Mouse (Mus musculus) gastrocnemius, postnatal 4 days (tissue): ENCODE measurements around the gene Raet1e. TPM values are rescaled to one million over a fixed set of nuclear protein-coding genes. Genes with fewer than 3 reads are reported as not detected.
"Not testable (repeated sequence)": the region's sequence is repeated elsewhere in the genome, so short reads cannot be mapped to it uniquely, and the experiment has no call there.

Experiments
- DNase-seq, 2 experiments: peaks; one replicate each; pipeline ENCODE4 v3.0.0; 2021 to 2022; ENCODE audit warnings: low spot score in 2 of 2, mixed read lengths in 2 of 2
- total RNA-seq, 2 experiments: library from RNA; stranded (reverse); gene quantifications; 2 replicates each; pipeline ENCODE4 v1.2.3; 2021

Gene Raet1e
- total RNA-seq, 2 experiments from 2014 or later: 1.6 to 1.8 TPM

DNA sequence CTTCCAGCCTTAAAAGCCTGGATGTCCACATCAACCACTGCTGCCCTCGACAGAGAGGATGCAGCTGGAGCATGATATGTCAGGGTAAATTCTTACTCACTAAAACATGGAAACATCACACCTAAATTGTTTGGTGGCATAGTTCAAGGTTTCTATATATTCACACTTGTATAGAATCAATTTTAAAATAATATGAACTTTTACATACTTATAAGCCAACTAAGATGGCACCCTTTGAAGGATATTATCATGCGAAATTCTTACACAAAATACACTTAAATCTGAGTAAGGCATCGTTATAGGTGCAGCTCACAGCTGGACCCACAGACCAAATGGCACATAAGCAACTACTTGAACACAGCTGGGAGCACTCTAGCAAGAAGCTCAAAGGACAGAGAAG lies 201.9 kb downstream of the Raet1e start, which contains the start of gene Raet1d:
Gene Raet1d, plus strand, starts transcription at position 301 of the 400 bp plus-strand sequence.
- DNase-seq: not testable (repeated sequence)

DNA sequence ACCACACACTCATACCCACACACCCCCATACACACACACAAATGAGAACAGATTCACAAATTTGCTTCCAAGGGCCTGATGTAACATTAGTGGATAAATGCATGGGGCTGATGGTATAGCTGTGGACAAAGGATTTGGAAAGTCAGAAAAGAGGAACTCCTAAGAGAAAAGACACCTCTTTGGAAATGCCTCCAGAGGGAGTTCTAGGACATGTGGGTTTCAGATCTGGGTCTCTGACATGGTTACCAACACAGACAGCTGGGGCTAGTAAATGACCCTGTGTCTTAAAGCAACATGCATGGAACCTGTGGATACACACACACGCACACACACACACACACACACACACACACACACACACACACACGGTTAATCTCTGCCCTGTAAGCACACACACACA lies 202.6 kb downstream of the Raet1e start:
- DNase-seq: not testable (repeated sequence)

DNA sequence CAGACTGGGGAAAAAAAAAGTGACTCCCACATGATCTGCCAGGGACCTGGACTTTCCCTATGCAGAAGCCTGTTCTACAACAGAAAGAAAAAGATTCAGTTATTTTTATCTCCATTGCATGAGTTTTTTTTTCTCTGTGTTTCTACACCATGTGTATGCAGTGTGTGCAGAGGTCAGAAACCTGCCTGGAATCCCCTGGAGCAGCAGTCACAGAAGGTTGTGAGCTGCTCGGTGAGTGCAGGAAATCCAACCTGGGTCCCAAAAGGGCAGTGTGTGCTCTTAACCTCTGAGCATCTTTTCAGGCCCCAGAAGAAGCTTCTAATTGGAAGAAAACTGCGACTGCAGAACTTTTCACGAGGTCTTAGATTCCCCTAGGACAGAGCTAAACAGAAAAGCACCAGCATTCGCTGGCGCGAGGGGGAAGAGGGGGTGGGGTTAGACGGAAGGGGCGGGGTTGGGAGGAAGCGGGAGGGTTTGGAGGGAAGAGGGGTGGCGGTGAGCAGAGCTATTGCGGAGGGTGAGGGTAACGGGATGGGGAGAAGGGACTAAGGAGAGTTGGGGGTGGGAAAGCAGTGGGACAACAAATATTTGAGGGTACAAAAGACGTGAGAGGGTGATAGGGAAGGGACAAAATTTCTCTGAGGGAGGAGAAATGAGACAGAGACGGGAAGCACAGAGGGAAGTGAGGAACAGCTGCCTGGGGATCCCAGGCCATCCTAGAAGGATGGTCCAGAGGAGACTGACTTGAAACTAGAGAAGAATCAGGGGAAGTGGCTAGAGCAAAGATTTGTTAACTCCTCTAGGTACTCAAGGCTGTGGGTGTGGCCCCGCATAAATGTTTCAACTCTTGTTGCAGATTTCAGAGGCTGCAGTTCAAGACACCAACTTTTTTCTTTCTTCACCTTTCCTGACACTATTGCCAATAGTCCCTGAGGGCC lies 203.3 kb downstream of the Raet1e start:
- DNase-seq: not testable (repeated sequence)

DNA sequence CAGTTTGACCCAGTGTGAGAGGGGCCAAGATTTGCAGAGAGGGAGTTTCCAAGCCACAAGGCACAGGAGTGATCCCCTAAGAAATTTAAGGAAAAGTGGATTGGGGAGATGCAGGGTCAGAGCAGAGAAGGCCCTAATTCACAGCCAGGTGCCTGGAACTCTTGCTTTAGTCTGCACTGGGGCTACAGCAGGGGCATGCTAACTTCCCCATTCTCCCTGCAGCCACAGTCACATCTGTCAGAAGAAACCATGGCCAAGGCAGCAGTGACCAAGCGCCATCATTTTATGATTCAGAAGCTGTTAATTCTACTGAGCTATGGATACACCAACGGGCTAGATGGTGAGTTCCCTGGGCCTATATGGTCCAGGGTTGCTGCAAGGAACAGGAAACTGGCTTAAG lies 204.1 kb downstream of the Raet1e start:
- DNase-seq: not testable (repeated sequence)

DNA sequence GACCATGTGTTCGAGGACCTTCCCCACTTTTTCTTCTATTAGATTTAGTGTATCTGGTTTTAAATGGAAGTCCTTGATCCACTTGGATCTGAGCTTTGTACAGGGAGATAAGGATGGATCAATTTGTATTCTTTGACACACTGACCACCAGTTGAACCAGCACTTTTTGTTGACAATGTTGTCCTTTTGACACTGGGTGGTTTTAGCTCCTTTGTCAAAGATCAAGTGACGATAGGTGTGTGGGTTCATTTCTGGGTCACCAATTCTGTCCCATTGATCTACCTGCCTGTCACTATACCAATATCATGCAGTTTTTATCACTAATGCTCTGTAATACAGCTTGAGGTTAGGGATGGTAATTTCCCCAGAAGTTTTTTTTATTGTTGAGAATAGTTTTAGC lies 206.5 kb downstream of the Raet1e start:
- DNase-seq: not testable (repeated sequence)

DNA sequence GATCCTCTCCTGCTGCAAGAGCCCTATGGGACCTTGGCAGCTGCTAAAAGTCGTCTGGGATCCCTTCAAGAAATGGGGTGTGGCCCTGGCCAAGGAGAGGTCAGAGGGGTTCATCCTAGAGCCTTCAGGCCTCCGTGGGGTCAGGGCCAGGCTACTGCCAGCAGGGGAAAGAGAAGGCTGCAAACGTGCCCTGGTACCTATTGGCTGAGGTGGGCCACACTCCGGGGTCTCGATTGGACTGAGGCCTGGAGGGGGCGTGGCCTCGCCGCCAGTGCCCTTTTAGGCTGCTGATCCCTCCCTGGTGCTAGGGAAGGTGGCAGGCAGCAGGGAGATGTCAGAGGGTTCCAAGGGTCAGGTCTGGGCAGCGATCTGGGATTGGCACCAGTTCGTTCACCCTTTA lies 222.9 kb downstream of the Raet1e start:
- not testable (repeated sequence) for DNase-seq

DNA sequence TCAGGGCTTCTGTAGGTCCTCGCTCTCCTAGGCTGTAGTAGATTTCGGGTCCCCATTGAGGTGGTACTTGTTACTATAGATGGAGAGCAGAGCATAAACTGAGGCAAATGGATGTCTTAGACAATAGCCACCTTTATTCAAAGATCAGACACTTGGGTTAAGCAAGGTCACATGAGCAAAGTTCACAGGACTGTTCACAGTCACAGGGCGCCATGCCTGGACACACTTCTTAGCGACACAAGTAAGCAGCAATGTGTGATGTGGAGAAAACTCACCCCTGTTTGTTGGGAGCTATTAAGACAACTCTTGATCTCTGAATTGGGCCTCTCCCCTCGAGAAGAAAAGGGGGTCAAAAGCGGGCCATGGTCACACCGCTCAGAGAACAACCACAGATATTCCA lies 231.8 kb downstream of the Raet1e start:
- DNase-seq: not testable (repeated sequence)

DNA sequence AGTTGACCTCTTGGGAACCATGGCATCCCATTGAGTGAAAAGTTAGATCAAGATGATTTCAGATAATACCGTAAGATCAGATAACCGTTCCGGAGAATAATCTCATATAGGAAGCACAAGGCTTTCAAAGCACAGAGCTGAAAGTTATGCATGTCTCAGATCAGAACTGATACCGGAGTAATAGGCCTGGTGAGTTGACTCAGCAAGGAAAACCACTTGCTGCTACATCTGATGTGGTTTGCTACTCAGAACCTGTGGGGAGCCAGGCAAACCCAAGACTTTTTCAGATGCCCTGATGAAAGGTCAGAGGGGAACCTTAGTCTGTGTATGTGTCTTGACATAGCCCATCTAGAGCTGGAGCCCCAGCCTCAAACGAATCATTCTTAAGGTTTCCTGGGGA lies 233.2 kb downstream of the Raet1e start:
- DNase-seq: not testable (repeated sequence)

DNA sequence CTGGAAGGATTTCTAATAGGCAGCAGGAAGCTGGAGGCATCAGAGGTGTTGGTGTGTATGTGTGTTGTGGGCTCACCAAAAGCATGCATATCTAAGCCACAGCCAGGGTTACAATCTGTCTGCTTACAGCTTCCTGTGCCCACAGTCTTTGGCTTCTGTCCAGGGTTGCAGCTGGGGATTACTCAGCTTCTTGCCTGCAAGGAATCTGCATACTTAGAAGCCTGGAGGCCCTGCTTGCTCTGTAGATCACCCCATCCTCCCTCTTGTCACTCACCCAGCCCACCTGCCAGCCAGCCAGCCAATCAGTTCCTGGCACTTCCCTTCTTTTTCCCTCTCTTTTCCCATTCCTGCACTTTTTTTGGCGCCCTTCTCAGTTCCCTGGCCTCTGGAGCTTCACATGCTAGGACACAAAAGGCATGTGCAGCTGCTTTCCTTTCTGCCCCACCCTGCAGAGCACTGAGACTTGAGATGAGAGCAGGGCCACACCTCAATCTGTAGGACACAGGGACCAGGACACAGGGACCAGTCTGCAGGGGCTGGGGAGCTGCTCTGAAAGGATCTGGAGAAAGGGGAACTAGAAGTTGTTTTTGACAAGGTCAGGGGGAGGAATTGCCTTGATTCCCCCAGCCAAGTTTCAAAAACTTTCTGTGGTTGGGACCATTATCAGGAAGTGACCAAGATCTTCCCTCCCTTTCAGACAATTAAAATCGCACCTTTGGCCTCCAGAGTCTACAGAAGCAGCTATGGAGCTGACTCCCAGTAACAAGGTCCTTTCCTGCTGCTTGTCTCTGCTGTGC lies 234.9 kb downstream of the Raet1e start:
- not testable (repeated sequence) for DNase-seq

DNA sequence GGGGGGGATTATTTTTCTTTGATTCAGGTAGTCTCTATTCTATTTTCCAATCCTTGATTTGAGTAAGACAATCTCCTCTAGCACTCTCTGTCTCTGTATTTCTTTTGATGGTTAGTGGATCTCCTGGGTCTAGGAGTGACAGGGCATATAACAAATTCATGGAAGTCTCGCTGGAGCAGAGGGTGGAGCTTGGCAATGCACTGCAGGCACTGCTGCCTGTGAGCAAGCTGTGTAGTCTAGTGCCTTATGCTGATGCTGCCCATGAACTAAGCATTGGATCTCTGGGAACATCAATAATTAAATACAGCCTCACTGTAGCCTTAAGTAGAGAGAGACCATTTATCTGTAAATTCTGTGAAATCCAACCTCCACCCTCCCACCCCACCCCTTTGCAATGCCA lies 238.3 kb downstream of the Raet1e start:
- not testable (repeated sequence) for DNase-seq

DNA sequence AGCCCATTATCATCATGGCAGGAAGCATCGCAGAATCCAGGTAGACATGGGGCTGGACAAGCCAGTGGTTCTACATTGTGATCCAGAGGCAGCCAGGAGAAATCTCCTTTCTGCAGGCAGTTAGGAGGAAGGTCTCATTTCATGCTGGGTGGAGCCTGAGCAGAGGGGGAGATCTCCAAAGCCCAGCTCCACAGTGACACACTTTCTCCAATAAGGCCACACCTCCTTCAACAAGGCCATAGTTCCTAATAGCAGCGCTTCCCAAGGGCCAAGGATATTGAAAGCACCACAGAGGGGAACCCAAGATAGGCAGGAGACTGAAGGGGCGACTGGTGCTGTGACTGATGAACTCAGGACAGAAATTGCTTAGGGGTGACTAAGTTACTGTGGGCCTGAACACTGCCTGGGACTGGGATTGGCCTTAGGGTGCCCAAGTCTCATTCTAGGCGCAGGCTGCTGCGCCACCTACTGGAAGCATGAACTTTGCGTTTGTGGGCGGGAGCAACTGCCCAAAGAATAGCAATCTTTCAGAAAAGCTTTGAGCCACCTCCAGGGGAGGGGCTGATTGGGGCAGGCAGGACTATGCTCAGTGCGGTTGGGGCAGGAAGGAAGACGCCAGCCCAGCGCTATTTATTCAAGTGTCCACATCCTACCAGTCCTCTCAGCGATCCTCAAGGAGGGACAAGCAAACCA lies 244.0 kb downstream of the Raet1e start:
- peak; percentile 26 to 30 for DNase-seq

DNA sequence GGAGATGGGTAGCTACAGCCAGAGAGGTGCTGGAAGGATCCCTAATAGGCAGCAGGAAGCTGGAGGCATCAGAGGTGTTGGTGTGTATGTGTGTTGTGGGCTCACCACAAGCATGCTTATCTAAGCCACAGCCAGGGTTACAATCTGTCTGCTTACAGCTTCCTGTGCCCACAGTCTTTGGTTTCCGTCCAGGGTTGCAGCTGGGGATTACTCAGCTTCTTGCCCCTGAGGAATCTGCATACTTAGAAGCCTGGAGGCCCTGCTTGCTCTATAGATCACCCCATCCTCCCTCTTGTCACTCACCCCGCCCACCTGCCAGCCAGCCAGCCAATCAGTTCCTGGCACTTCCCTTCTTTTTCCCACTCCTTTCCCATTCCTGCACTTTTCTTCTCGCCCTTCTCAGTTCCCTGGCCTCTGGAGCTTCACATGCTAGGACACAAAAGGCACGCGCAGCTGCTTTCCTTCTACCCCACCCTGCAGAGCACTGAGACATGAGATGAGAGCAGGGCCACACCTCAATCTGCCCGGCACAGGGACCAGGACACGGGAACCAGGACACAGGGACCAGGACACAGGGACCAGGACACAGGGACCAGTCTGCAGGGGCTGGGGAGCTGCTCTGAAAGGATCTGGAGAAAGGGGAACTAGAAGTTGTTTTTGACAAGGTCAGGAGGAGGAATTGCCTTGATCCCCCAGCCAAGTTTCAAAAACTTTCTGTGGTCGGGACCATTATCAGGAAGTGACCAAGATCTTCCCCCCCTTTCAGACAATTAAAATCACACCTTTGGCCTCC lies 255.5 kb downstream of the Raet1e start:
- peak in 1 of 2 experiments; percentile 10 for DNase-seq

Other genes starting within 250 kb of the Raet1e start
- not detected for gene 4930444G20Rik, start 90.5 kb upstream of the Raet1e start, total RNA-seq
- 1 to 10 TPM; 2.5 to 4.3 TPM for gene E030030I06Rik, start 9.3 kb upstream of the Raet1e start, total RNA-seq
- under 1 TPM; 0.57 to 0.86 TPM for gene H60b, start within 50 bp of the Raet1e start, total RNA-seq
- 1 to 10 TPM in 1 of 2 experiments, under 1 TPM in 1; 0.34 to 1.6 TPM for gene Raet1d, start 202.0 kb downstream of the Raet1e start, total RNA-seq